Mouse (Mus musculus) hindbrain, embryonic 15.5 days (tissue): ENCODE measurements around the gene A530032D15Rik. TPM values are rescaled to one million over a fixed set of nuclear protein-coding genes. Genes with fewer than 3 reads are reported as not detected.
"Not testable (repeated sequence)": the region's sequence is repeated elsewhere in the genome, so short reads cannot be mapped to it uniquely, and the experiment has no call there.

Experiments used
- ATAC-seq: fragments of 200-750 bp; cut with Nextera tagmentation; 2 replicates; pipeline ENCODE4 v1.8.0; 2017; ENCODE audit warnings: low read depth, moderate number of reproducible peaks, moderate TSS enrichment; ENCODE audit not compliant: low FRiP score
- H3K27ac ChIP-seq: fragments of 300-500 bp; sonication (generic); replicated peaks from 2 replicates; pipeline ENCODE4 v1.5.1; 2015; ENCODE audit warnings: mild to moderate bottlenecking, inconsistent platforms
- H3K27me3 ChIP-seq: fragments of 300-500 bp; sonication (generic); 2 replicates; pipeline ENCODE4 v1.6.1; 2015; ENCODE audit warnings: control low read depth, inconsistent platforms
- H3K36me3 ChIP-seq: fragments of 300-500 bp; sonication (generic); 2 replicates; pipeline ENCODE4 v1.6.1; 2015; ENCODE audit warnings: control low read depth, inconsistent platforms
- H3K4me1 ChIP-seq: fragments of 300-500 bp; sonication (generic); replicated peaks from 2 replicates; pipeline ENCODE4 v1.6.1; 2015; ENCODE audit warnings: control low read depth, inconsistent platforms
- H3K4me2 ChIP-seq: fragments of 300-500 bp; sonication (generic); 2 replicates; pipeline ENCODE4 v1.6.1; 2015; ENCODE audit warnings: moderate library complexity, mild to moderate bottlenecking, inconsistent platforms
- H3K4me3 ChIP-seq: fragments of 300-500 bp; sonication (generic); 2 replicates; pipeline ENCODE4 v1.5.1; 2015; ENCODE audit warnings: mild to moderate bottlenecking, inconsistent platforms
- H3K9ac ChIP-seq: fragments of 300-500 bp; sonication (generic); 2 replicates; pipeline ENCODE4 v1.6.1; 2015; ENCODE audit warnings: inconsistent platforms
- H3K9me3 ChIP-seq: fragments of 300-500 bp; sonication (generic); 2 replicates; pipeline ENCODE4 v1.6.1; 2016; ENCODE audit warnings: control low read depth, inconsistent platforms
- WGBS: fragments of 180-500 bp; shearing (Covaris S2); methylation state at CpG from one replicate; pipeline ENCODE4 v1.1.7; 2015; 5-methylcytosine and 5-hydroxymethylcytosine counted together
- polyA plus RNA-seq: library from polyadenylated mRNA; unstranded; fragments of >200 nt; fragmentation: Nextera tagmentation; extraction: Ambion mirVana; gene quantifications from 2 replicates; pipeline ENCODE4 v1.2.1, GENCODE M21; 2015

A530032D15Rik gene
- polyA plus RNA-seq, 1 experiment from 2014 or later, result not detected

- not testable (repeated sequence) for H3K4me3 ChIP-seq, H3K9ac ChIP-seq, ATAC-seq, H3K9me3 ChIP-seq, H3K4me1 ChIP-seq, H3K27me3 ChIP-seq, H3K4me2 ChIP-seq, H3K27ac ChIP-seq, H3K36me3 ChIP-seq
- 87% methylated on average over 4 of the region's 4 CpGs for WGBS
Measured at GRCm38 (mm10) chr1:85105336-85105735, 4.3 kb downstream of the A530032D15Rik start.

DNA sequence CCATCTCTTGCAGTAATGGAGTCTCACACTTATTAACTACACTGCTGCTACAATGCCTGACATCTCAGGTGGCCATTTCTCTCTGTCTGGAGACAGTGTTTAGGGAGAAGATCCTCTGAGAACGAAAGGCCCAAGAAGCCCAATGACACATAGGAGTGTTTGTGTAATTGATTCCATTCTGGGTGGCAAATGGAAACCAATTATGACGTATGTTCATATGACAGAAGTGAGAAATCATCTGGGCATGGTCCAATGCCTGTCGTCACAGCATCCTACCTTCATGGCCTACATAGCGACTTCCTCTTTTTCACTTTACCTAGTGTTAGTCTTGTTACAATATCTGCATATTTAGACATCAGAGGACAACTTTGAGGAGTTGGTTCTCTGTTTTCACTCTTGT is 7.9 kb downstream of the A530032D15Rik start:
- H3K36me3 ChIP-seq, H3K4me2 ChIP-seq, H3K4me1 ChIP-seq, H3K27ac ChIP-seq, H3K9ac ChIP-seq, ATAC-seq, H3K4me3 ChIP-seq, H3K27me3 ChIP-seq, H3K9me3 ChIP-seq: not testable (repeated sequence)
- 88% methylated on average over 4 of the region's 4 CpGs for WGBS

DNA sequence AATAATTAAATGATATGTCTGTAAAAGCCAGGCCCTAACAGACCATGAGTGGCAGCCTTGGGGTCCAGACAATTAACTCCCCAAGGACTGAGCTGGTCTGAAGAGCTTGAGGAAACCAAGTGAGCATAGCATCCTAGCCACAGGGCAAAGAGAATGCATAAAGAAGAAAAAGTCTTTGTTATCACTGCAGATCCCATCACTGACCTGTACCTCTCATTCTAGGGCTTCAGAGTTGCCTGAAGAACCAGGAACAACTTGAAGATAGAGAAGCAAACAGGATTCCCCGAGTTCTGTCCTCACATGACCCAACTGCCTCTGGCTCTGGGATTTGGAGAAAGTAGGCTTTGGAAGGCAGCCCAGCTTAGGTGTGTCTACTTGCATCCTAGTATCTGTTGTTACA is 9.8 kb downstream of the A530032D15Rik start, which contains the start of gene Gm10553:
TSS of gene Gm10553 (plus strand) at position 301 of the 400 bp plus-strand sequence.
- not testable (repeated sequence) for H3K36me3 ChIP-seq, H3K27me3 ChIP-seq, H3K9me3 ChIP-seq, H3K4me2 ChIP-seq, H3K9ac ChIP-seq, H3K27ac ChIP-seq, H3K4me1 ChIP-seq, ATAC-seq, H3K4me3 ChIP-seq
- WGBS, result 68% methylated on average over 1 of the region's 1 CpGs

GRCm38 (mm10) chr1:85099081-85099480 is 10.6 kb downstream of the A530032D15Rik start:
- H3K4me3 ChIP-seq, ATAC-seq, H3K27me3 ChIP-seq, H3K27ac ChIP-seq, H3K9ac ChIP-seq, H3K4me1 ChIP-seq, H3K36me3 ChIP-seq, H3K9me3 ChIP-seq, H3K4me2 ChIP-seq: not testable (repeated sequence)
- 80% methylated on average over 7 of the region's 7 CpGs for WGBS

GRCm38 (mm10) chr1:85093011-85093572 is 16.6 kb downstream of the A530032D15Rik start:
- WGBS, result 86% methylated on average over 6 of the region's 7 CpGs
- not testable (repeated sequence) for H3K36me3 ChIP-seq, H3K4me3 ChIP-seq, H3K9ac ChIP-seq, H3K27me3 ChIP-seq, ATAC-seq, H3K27ac ChIP-seq, H3K9me3 ChIP-seq, H3K4me1 ChIP-seq, H3K4me2 ChIP-seq

- WGBS, result 43% methylated on average over 1 of the region's 3 CpGs
- H3K27me3 ChIP-seq, H3K9ac ChIP-seq, H3K27ac ChIP-seq, H3K36me3 ChIP-seq, H3K4me1 ChIP-seq, H3K4me3 ChIP-seq, ATAC-seq, H3K9me3 ChIP-seq, H3K4me2 ChIP-seq: not testable (repeated sequence)
Measured at GRCm38 (mm10) chr1:85092169-85092568, 17.5 kb downstream of the A530032D15Rik start.

DNA sequence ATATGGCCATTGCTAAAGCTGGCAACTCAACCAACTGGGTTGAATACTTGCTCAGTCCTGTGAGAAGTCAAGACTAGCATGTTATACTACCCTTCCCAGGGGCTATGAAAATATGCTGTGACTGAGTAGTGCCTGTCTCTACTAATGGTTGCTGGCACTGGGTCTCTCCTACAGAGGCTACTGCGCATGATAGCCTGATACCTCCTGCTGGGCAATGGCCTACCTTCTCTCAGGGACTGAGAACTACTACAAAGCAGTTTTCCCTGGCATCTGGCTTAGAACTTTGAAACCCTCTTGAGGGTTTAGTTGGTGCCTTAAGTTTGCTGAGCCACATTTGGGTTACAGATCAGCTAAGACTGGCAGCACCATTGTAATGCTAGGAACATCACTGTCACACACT is 23.4 kb downstream of the A530032D15Rik start:
- H3K27me3 ChIP-seq, H3K4me1 ChIP-seq, H3K4me3 ChIP-seq, ATAC-seq, H3K9ac ChIP-seq, H3K36me3 ChIP-seq, H3K27ac ChIP-seq, H3K4me2 ChIP-seq, H3K9me3 ChIP-seq: not testable (repeated sequence)
- WGBS, result 71% methylated on average over 1 of the region's 1 CpGs

GRCm38 (mm10) chr1:85084803-85085202 is 24.9 kb downstream of the A530032D15Rik start:
- not testable (repeated sequence) for H3K27me3 ChIP-seq, H3K9me3 ChIP-seq, H3K9ac ChIP-seq, ATAC-seq, H3K4me3 ChIP-seq, H3K27ac ChIP-seq, H3K4me1 ChIP-seq, H3K36me3 ChIP-seq, H3K4me2 ChIP-seq
- 63% methylated on average over 3 of the region's 3 CpGs for WGBS

DNA sequence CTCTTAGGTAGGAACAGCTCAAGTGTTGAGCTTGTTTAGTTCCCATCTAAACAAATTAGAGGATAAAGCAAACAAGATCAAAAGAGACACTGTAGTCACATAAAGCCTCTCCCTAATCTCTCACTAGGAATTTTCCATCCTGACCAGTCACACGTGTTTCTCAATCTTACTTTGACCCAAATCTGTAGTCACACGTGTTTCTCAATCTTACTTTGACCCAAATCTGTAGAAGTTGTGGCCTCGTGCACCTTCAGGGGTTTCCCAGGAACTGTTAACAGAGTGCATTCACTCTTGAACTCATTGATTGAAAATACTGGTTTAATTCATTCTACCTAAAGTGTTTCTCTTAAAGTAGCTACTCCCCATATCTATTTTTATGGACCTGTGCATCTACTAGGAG is 36.6 kb downstream of the A530032D15Rik start:
- 77% methylated on average over 3 of the region's 3 CpGs for WGBS
- H3K4me2 ChIP-seq, H3K9ac ChIP-seq: not testable (repeated sequence)

GRCm38 (mm10) chr1:85071690-85072089 is 38.0 kb downstream of the A530032D15Rik start:
- not testable (repeated sequence) for H3K36me3 ChIP-seq, H3K4me2 ChIP-seq, H3K4me1 ChIP-seq, H3K27ac ChIP-seq, H3K27me3 ChIP-seq, H3K9ac ChIP-seq, ATAC-seq, H3K9me3 ChIP-seq, H3K4me3 ChIP-seq
- WGBS, result 69% methylated on average over 3 of the region's 3 CpGs

More for the DNA sequence above, 36.6 kb downstream of the A530032D15Rik start:
- H3K9me3 ChIP-seq, H3K27me3 ChIP-seq, H3K36me3 ChIP-seq, H3K4me1 ChIP-seq, H3K4me3 ChIP-seq, H3K27ac ChIP-seq, ATAC-seq: not testable (repeated sequence)

GRCm38 (mm10) chr1:85035801-85036200 is 73.9 kb downstream of the A530032D15Rik start:
- not testable (repeated sequence) for H3K9me3 ChIP-seq, ATAC-seq, H3K36me3 ChIP-seq, H3K4me1 ChIP-seq, H3K4me3 ChIP-seq, H3K27me3 ChIP-seq, H3K4me2 ChIP-seq, H3K27ac ChIP-seq, H3K9ac ChIP-seq
- WGBS, result 80% methylated on average over 6 of the region's 6 CpGs

GRCm38 (mm10) chr1:85034394-85034793 is 75.3 kb downstream of the A530032D15Rik start:
- 87% methylated on average over 3 of the region's 4 CpGs for WGBS
- H3K4me2 ChIP-seq, H3K4me1 ChIP-seq, H3K9me3 ChIP-seq, H3K9ac ChIP-seq, H3K36me3 ChIP-seq, H3K27ac ChIP-seq, ATAC-seq, H3K4me3 ChIP-seq, H3K27me3 ChIP-seq: not testable (repeated sequence)

- not testable (repeated sequence) for H3K4me3 ChIP-seq, H3K9ac ChIP-seq, ATAC-seq, H3K4me2 ChIP-seq, H3K9me3 ChIP-seq, H3K4me1 ChIP-seq, H3K36me3 ChIP-seq, H3K27me3 ChIP-seq, H3K27ac ChIP-seq
- WGBS, result 95% methylated on average over 5 of the region's 6 CpGs
Measured at GRCm38 (mm10) chr1:85033616-85034015, 76.0 kb downstream of the A530032D15Rik start.
